ENCODE assay signal across 8 mouse cellular contexts in genomic region chr16:92019141-92020118, GRCm38 (mm10). TPM values are rescaled to one million over a fixed set of nuclear protein-coding genes. Genes with fewer than 3 reads are reported as not detected.
DNase-seq lines count a peak whose midpoint lies in the region; ATAC-seq lines count a peak whose summit lies in the region.

No protein-coding gene starts in this region.

- H3K27me3 ChIP-seq in hindbrain, embryonic 15.5 days, result no peaks in the 10 kb centered on the region
- H3K27me3 ChIP-seq in megakaryocyte, embryonic 14.5 days (replicated peaks), result peaks cover 7% of the 10 kb centered on the region

- peak; percentile 85 for DNase-seq in Muller cell, postnatal 12 days (ENCODE audit: inconsistent ontology term)
- DNase-seq in forelimb bud, embryonic 11.5 days (ENCODE audit: low read depth, low spot score), result peak; percentile 39
- DNase-seq in left cerebral cortex, postnatal 25 days (ENCODE audit: low spot score in 2 of 2), result peak; percentile 8 to 22
- peak; percentile 22 for DNase-seq in right cerebral cortex, postnatal 14 days
- DNase-seq in urinary bladder, postnatal 10 days (ENCODE audit: low spot score), result no peak

- peak overlapping the region; percentile 42 for H3K9ac ChIP-seq in hindbrain, embryonic 15.5 days

- peak overlapping the region; percentile 74 for H3K27ac ChIP-seq in brown adipose tissue, adult 24 weeks (replicated peaks; ENCODE audit: low read depth, low read length)
- peak overlapping the region; percentile 76 for H3K27ac ChIP-seq in hindbrain, embryonic 15.5 days (replicated peaks)

- H3K4me2 ChIP-seq in hindbrain, embryonic 15.5 days, result peak overlapping the region; percentile 63

- peak; percentile 52; the same call in 1 of the 2 replicates for ATAC-seq in hindbrain, embryonic 15.5 days (ENCODE audit: low FRiP score, low read depth)

- intact Hi-C loops in left cerebral cortex, postnatal 25 days (cut with DNase I), result no loop called here

- H3K9me3 ChIP-seq in hindbrain, embryonic 15.5 days, result no peaks in the 10 kb centered on the region
- H3K9me3 ChIP-seq in megakaryocyte, embryonic 14.5 days, result peaks cover 3% of the 10 kb centered on the region; the same call in 1 of the 2 replicates

- 4% methylated on average over 26 of the region's 26 CpGs for WGBS in hindbrain, embryonic 15.5 days

- H3K4me3 ChIP-seq in brown adipose tissue, adult 24 weeks (ENCODE audit: insufficient read depth, low read depth, low read length), result peak overlapping the region; percentile 72
- H3K4me3 ChIP-seq in hindbrain, embryonic 15.5 days, result peak overlapping the region; percentile 36
- peak overlapping the region; percentile 91 for H3K4me3 ChIP-seq in megakaryocyte, embryonic 14.5 days (replicated peaks)

- no peaks in the 10 kb centered on the region for H3K36me3 ChIP-seq in hindbrain, embryonic 15.5 days
- no peaks in the 10 kb centered on the region for H3K36me3 ChIP-seq in megakaryocyte, embryonic 14.5 days (replicated peaks; ENCODE audit: low read length)

- H3K4me1 ChIP-seq in brown adipose tissue, adult 24 weeks (ENCODE audit: control insufficient read depth, insufficient read depth, insufficient read length, low read length), result 0 out of 2 replicates have a peak, but pooled peaks cover 2% of the 10 kb centered on the region
- H3K4me1 ChIP-seq in hindbrain, embryonic 15.5 days (replicated peaks), result peaks cover 17% of the 10 kb centered on the region
- H3K4me1 ChIP-seq in megakaryocyte, embryonic 14.5 days, result peaks cover 57% of the 10 kb centered on the region

RNA-seq across cellular contexts. Expression of gene Mrps6, which starts 38.6 kb away (rescaled TPM):
- polyA plus RNA-seq in brown adipose tissue, adult 24 weeks (2012; ENCODE audit: insufficient read depth, insufficient read length, missing spikeins), result 108 and 144 TPM in 2 replicates
- polyA plus RNA-seq in hindbrain, embryonic 15.5 days (2015; fragmentation: Nextera tagmentation; extraction: Ambion mirVana), result 179 and 183 TPM in 2 replicates
- total RNA-seq in left cerebral cortex, postnatal 25 days (2021), result 10 to 100 TPM; 44.8 to 52.2 TPM
- 13.9 TPM in 1 of 2 replicates, not detected in the other for polyA plus RNA-seq in megakaryocyte, embryonic 14.5 days (2012; ENCODE audit: insufficient read depth, low replicate concordance)

RNA-seq across cellular contexts. Expression of gene Gm49711, which starts 38.7 kb away (rescaled TPM):
- not detected in 2 replicates for polyA plus RNA-seq in brown adipose tissue, adult 24 weeks (2012; ENCODE audit: insufficient read depth, insufficient read length, missing spikeins)
- 0.32 and 0.34 TPM in 2 replicates for polyA plus RNA-seq in hindbrain, embryonic 15.5 days (2015; fragmentation: Nextera tagmentation; extraction: Ambion mirVana)
- total RNA-seq in left cerebral cortex, postnatal 25 days (2021), result not detected
- polyA plus RNA-seq in megakaryocyte, embryonic 14.5 days (2012; ENCODE audit: insufficient read depth, low replicate concordance), result not detected in 2 replicates

RNA-seq across cellular contexts. Expression of gene Slc5a3, which starts 38.7 kb away (rescaled TPM):
- 9.0 and 12.6 TPM in 2 replicates for polyA plus RNA-seq in brown adipose tissue, adult 24 weeks (2012; ENCODE audit: insufficient read depth, insufficient read length, missing spikeins)
- polyA plus RNA-seq in hindbrain, embryonic 15.5 days (2015; fragmentation: Nextera tagmentation; extraction: Ambion mirVana), result 16.6 and 17.8 TPM in 2 replicates
- 10 to 100 TPM; 30.8 to 31.7 TPM for total RNA-seq in left cerebral cortex, postnatal 25 days (2021)
- not detected in 2 replicates for polyA plus RNA-seq in megakaryocyte, embryonic 14.5 days (2012; ENCODE audit: insufficient read depth, low replicate concordance)

Comparison
In these comparisons a context has a peak if more than half of its experiments do, and no peak if none do; other contexts are left out.
1. H3K4me3 ChIP-seq: peak in every context shown above with its lines; median percentile 91 in megakaryocyte, embryonic 14.5 days; 72 in brown adipose tissue, adult 24 weeks; 36 in hindbrain, embryonic 15.5 days.